Mouse (Mus musculus) spleen, postnatal 36 days (tissue): Measurements from ENCODE around the gene Mgarp.
A peak's percentile ranks its signal among the peaks of the same experiment; 100 is the strongest.
"Not testable (repeated sequence)": the region's sequence is repeated elsewhere in the genome, so short reads cannot be mapped to it uniquely, and the experiment has no call there.

Experiments
- DNase-seq, 2 experiments: peaks; one replicate each; pipeline ENCODE4 v3.0.0; 2022; ENCODE audit warnings: low spot score in 2 of 2, mixed read lengths in 1 of 2

Mgarp gene

GRCm38 (mm10) chr3:51397700-51398299 lies 1.3 kb upstream of the Mgarp start:
- no peak for DNase-seq

GRCm38 (mm10) chr3:51395461-51396145 lies 935 bp downstream of the Mgarp start:
- DNase-seq, result no peak

- no peak for DNase-seq
Measured at GRCm38 (mm10) chr3:51394881-51395280, 1.7 kb downstream of the Mgarp start.

GRCm38 (mm10) chr3:51393651-51394050 lies 2.9 kb downstream of the Mgarp start:
- DNase-seq, result no peak

- not testable (repeated sequence) for DNase-seq
Measured at GRCm38 (mm10) chr3:51393018-51393417, 3.5 kb downstream of the Mgarp start.

GRCm38 (mm10) chr3:51391591-51391990 lies 4.9 kb downstream of the Mgarp start:
- DNase-seq, result no peak

- no peak for DNase-seq
Measured at GRCm38 (mm10) chr3:51391095-51391494, 5.4 kb downstream of the Mgarp start.

- no peak for DNase-seq
Measured at GRCm38 (mm10) chr3:51388904-51389303, 7.6 kb downstream of the Mgarp start.

GRCm38 (mm10) chr3:51387868-51388381 lies 8.6 kb downstream of the Mgarp start:
- DNase-seq, result no peak

GRCm38 (mm10) chr3:51387134-51387451 lies 9.4 kb downstream of the Mgarp start:
- DNase-seq, result no peak

GRCm38 (mm10) chr3:51386441-51387133 lies 10.0 kb downstream of the Mgarp start:
- no peak for DNase-seq

GRCm38 (mm10) chr3:51383409-51383808 lies 13.1 kb downstream of the Mgarp start:
- no peak for DNase-seq

- DNase-seq, result no peak
Measured at GRCm38 (mm10) chr3:51380660-51381014, 15.9 kb downstream of the Mgarp start.

- no peak for DNase-seq
Measured at GRCm38 (mm10) chr3:51379786-51380659, 16.5 kb downstream of the Mgarp start.

GRCm38 (mm10) chr3:51378665-51378946 lies 17.9 kb downstream of the Mgarp start:
- DNase-seq, result no peak

- peak in 1 of 2 experiments; percentile 46 for DNase-seq
Measured at GRCm38 (mm10) chr3:51377878-51378664, 18.5 kb downstream of the Mgarp start.

GRCm38 (mm10) chr3:51375307-51376265 lies 21.0 kb downstream of the Mgarp start:
- DNase-seq, result peak in 1 of 2 experiments; percentile 54

GRCm38 (mm10) chr3:51373544-51373943 lies 23.0 kb downstream of the Mgarp start:
- DNase-seq, result no peak

- no peak for DNase-seq
Measured at GRCm38 (mm10) chr3:51372883-51373282, 23.7 kb downstream of the Mgarp start.

GRCm38 (mm10) chr3:51371826-51372225 lies 24.7 kb downstream of the Mgarp start:
- no peak for DNase-seq
